In the genomic region with DNA sequence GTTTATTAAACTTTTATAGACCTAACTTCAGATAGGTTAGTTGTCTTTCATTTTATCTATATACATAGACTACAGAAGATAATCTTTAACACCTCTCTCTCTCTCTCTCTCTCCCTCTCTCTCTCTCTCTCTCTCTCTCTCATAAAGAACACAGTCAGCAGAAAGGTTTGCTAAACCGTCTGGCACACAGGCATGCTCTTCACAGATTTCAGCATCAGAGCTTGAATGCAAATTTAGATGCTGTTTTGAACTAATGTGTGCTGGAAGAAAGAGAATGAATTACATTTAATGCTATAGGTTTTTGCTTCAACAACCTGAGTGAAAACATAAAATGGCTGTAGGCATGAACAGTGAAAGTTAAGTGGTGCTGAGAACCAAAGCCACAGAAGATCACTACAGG, we compare ENCODE assay signal across 16 mouse cellular contexts.
"Had no signal": no experiment of that assay in that cellular context is flagged by ENCODE, and none has a peak within 500 bp of the region (broad histone marks: within the 10 kb centered on the region; RNA-seq: fewer than 3 reads in every experiment).

No protein-coding gene starts in this region.

- ATAC-seq: midbrain, embryonic 16.5 days had no signal

- H3K27ac ChIP-seq: midbrain, embryonic 10.5 days; midbrain, embryonic 12.5 days; neural tube, embryonic 13.5 days; stomach, embryonic 15.5 days; stomach, postnatal 0 days had no signal

- H3K4me3 ChIP-seq: midbrain, embryonic 10.5 days; midbrain, embryonic 12.5 days; myocyte; neural tube, embryonic 13.5 days; stomach, embryonic 15.5 days had no signal

- DNase-seq: lung, adult 18-20 months; lung, embryonic 14.5 days; lung, postnatal 10 days; lung, postnatal 4 days; midbrain, embryonic 14.5 days; right cerebral cortex, postnatal 14 days; thymus, adult 18-20 months; thymus, postnatal 14 days; thymus, postnatal 36 days had no signal
